Mouse (Mus musculus): ENCODE results near the gene Htra1.

GRCm38 (mm10) chr7:130896064-130896463, 39.8 kb upstream of the Htra1 start:
- TF ChIP-seq CTCF (IDR thresholded peaks at IDR 0.05; ENCODE audit: low read depth, low read length): no peak
- no peak for TF ChIP-seq EP300 (IDR thresholded peaks at IDR 0.05; ENCODE audit: insufficient read depth, low read depth, low read length)
